Mouse (Mus musculus) stomach, embryonic 16.5 days (tissue): ENCODE data around the gene Vwf. TPM values are rescaled to one million over a fixed set of nuclear protein-coding genes. Genes with fewer than 3 reads are reported as not detected.

Source experiments
- ATAC-seq: fragments of 200-750 bp; cut with Nextera tagmentation; 2 replicates; pipeline ENCODE4 v1.8.0; 2017; ENCODE audit warnings: moderate number of reproducible peaks, moderate TSS enrichment; ENCODE audit not compliant: insufficient read depth, low FRiP score
- H3K27ac ChIP-seq: fragments of 300-500 bp; sonication (generic); 2 replicates; pipeline ENCODE4 v1.5.1; 2014; ENCODE audit warnings: low read length
- H3K27me3 ChIP-seq: fragments of 300-500 bp; sonication (generic); 2 replicates; pipeline ENCODE4 v1.6.1; 2014; ENCODE audit warnings: low read length, control low read depth, mixed read lengths; ENCODE audit not compliant: control insufficient read depth, insufficient read depth
- H3K36me3 ChIP-seq: fragments of 300-500 bp; sonication (generic); 2 replicates; pipeline ENCODE4 v1.6.1; 2014; ENCODE audit warnings: low read length; ENCODE audit not compliant: control insufficient read depth, insufficient read depth
- H3K4me1 ChIP-seq: fragments of 300-500 bp; sonication (generic); 2 replicates; pipeline ENCODE4 v1.6.1; 2014; ENCODE audit warnings: low read length, control low read depth, mixed read lengths; ENCODE audit not compliant: control insufficient read depth, insufficient read depth
- H3K4me2 ChIP-seq: fragments of 300-500 bp; sonication (generic); 2 replicates; pipeline ENCODE4 v1.6.1; 2014; ENCODE audit warnings: low read depth, low read length, mixed read lengths
- H3K4me3 ChIP-seq: fragments of 300-500 bp; sonication (generic); replicated peaks from 2 replicates; pipeline ENCODE4 v1.5.1; 2014; ENCODE audit warnings: mild to moderate bottlenecking, low read length
- H3K9ac ChIP-seq: fragments of 300-500 bp; sonication (generic); 2 replicates; pipeline ENCODE4 v1.6.1; 2014; ENCODE audit warnings: low read length
- H3K9me3 ChIP-seq: fragments of 300-500 bp; sonication (generic); replicated peaks from 2 replicates; pipeline ENCODE4 v1.6.1; 2016; ENCODE audit warnings: low read length, control low read depth; ENCODE audit not compliant: control insufficient read depth
- WGBS: fragments of 180-500 bp; shearing (Covaris S2); extraction: QIAGEN DNeasy Blood & Tissue Kit; methylation state at CpG from one replicate; pipeline ENCODE4 v1.1.7; 2014; 5-methylcytosine and 5-hydroxymethylcytosine counted together
- polyA plus RNA-seq: library from polyadenylated mRNA; unstranded; fragments of >200 nt; fragmentation: Nextera tagmentation; extraction: Ambion mirVana; gene quantifications from 2 replicates; pipeline ENCODE4 v1.2.1, GENCODE M21; 2015

Gene Vwf
- polyA plus RNA-seq, 1 experiment from 2014 or later: 5.4 TPM

- no peak overlapping the region for H3K27ac ChIP-seq
- H3K36me3 ChIP-seq: no peaks in the 10 kb centered on the region
- H3K9ac ChIP-seq: 0 out of 2 replicates have a peak overlapping the region, but pooled peaks have one; percentile 11
- ATAC-seq: no peak
- 68% methylated on average over 8 of the region's 8 CpGs for WGBS
- H3K27me3 ChIP-seq: no peaks in the 10 kb centered on the region; the same call in 1 of the 2 replicates
- H3K9me3 ChIP-seq: no peaks in the 10 kb centered on the region
- H3K4me3 ChIP-seq: no peak overlapping the region
- peaks cover 24% of the 10 kb centered on the region for H3K4me1 ChIP-seq
- H3K4me2 ChIP-seq: no peak overlapping the region
Observed at GRCm38 (mm10) chr6:125600669-125601068, 54.1 kb downstream of the Vwf start.

- ATAC-seq: no peak
- Histone ChIP-seq H3K9me3 (no peaks in the 10 kb centered on the region), H3K4me1 (peaks cover 24% of the 10 kb centered on the region), H3K27ac (no peak overlapping the region), H3K4me2 (no peak overlapping the region), H3K4me3 (no peak overlapping the region), H3K9ac (0 out of 2 replicates have a peak overlapping the region, but pooled peaks have one; percentile 11), H3K27me3 (no peaks in the 10 kb centered on the region; the same call in 1 of the 2 replicates), H3K36me3 (no peaks in the 10 kb centered on the region)
- 60% methylated on average over 4 of the region's 4 CpGs for WGBS
Observed at GRCm38 (mm10) chr6:125601190-125601589, 54.6 kb downstream of the Vwf start.

GRCm38 (mm10) chr6:125601748-125602147 lies 55.2 kb downstream of the Vwf start:
- Histone ChIP-seq H3K4me1 (peaks cover 21% of the 10 kb centered on the region), H3K27me3 (no peaks in the 10 kb centered on the region; the same call in 1 of the 2 replicates), H3K9ac (no peak overlapping the region), H3K27ac (no peak overlapping the region), H3K4me3 (no peak overlapping the region), H3K9me3 (no peaks in the 10 kb centered on the region), H3K4me2 (no peak overlapping the region), H3K36me3 (no peaks in the 10 kb centered on the region)
- no peak for ATAC-seq
- WGBS: 55% methylated on average over 5 of the region's 5 CpGs

GRCm38 (mm10) chr6:125602354-125602753 lies 55.8 kb downstream of the Vwf start:
- no peaks in the 10 kb centered on the region for H3K36me3 ChIP-seq
- no peak overlapping the region for H3K9ac ChIP-seq
- H3K9me3 ChIP-seq: no peaks in the 10 kb centered on the region
- no peak for ATAC-seq
- peaks cover 15% of the 10 kb centered on the region; the same call in 1 of the 2 replicates for H3K4me1 ChIP-seq
- 75% methylated on average over 5 of the region's 5 CpGs for WGBS
- H3K27me3 ChIP-seq: no peaks in the 10 kb centered on the region; the same call in 1 of the 2 replicates
- no peak overlapping the region for H3K27ac ChIP-seq
- no peak overlapping the region for H3K4me2 ChIP-seq
- H3K4me3 ChIP-seq: no peak overlapping the region

GRCm38 (mm10) chr6:125603234-125603633 lies 56.7 kb downstream of the Vwf start:
- Histone ChIP-seq H3K4me2 (peak overlapping the region; percentile 44), H3K4me1 (peaks cover 14% of the 10 kb centered on the region; the same call in 1 of the 2 replicates), H3K4me3 (peak overlapping the region; percentile 2; the same call in 1 of the 2 replicates), H3K36me3 (no peaks in the 10 kb centered on the region), H3K27me3 (no peaks in the 10 kb centered on the region; the same call in 1 of the 2 replicates), H3K9me3 (no peaks in the 10 kb centered on the region), H3K27ac (no peak overlapping the region), H3K9ac (0 out of 2 replicates have a peak overlapping the region, but pooled peaks have one; percentile 22)
- 6% methylated on average over 18 of the region's 18 CpGs for WGBS
- ATAC-seq: peak; percentile 29; the same call in 1 of the 2 replicates

- Histone ChIP-seq H3K27me3 (no peaks in the 10 kb centered on the region; the same call in 1 of the 2 replicates), H3K36me3 (no peaks in the 10 kb centered on the region), H3K4me1 (peaks cover 14% of the 10 kb centered on the region; the same call in 1 of the 2 replicates), H3K27ac (no peak overlapping the region), H3K4me3 (no peak overlapping the region), H3K4me2 (peak overlapping the region; percentile 44), H3K9ac (peak overlapping the region; percentile 20; the same call in 1 of the 2 replicates), H3K9me3 (no peaks in the 10 kb centered on the region)
- ATAC-seq: no peak
- WGBS: 70% methylated on average over 26 of the region's 26 CpGs
Observed at GRCm38 (mm10) chr6:125603678-125604462, 57.3 kb downstream of the Vwf start.

- no peaks in the 10 kb centered on the region; the same call in 1 of the 2 replicates for H3K27me3 ChIP-seq
- H3K9ac ChIP-seq: peak overlapping the region; percentile 20; the same call in 1 of the 2 replicates
- H3K9me3 ChIP-seq: no peaks in the 10 kb centered on the region
- WGBS: 23% methylated on average over 9 of the region's 9 CpGs
- H3K36me3 ChIP-seq: no peaks in the 10 kb centered on the region
- H3K4me2 ChIP-seq: no peak overlapping the region
- ATAC-seq: peak; percentile 52; the same call in 1 of the 2 replicates
- H3K4me1 ChIP-seq: peaks cover 14% of the 10 kb centered on the region; the same call in 1 of the 2 replicates
- H3K27ac ChIP-seq: no peak overlapping the region
- H3K4me3 ChIP-seq: no peak overlapping the region
Observed at GRCm38 (mm10) chr6:125604463-125605191, 58.1 kb downstream of the Vwf start.

GRCm38 (mm10) chr6:125609025-125609424 lies 62.5 kb downstream of the Vwf start:
- Histone ChIP-seq H3K27me3 (no peaks in the 10 kb centered on the region; the same call in 1 of the 2 replicates), H3K9me3 (no peaks in the 10 kb centered on the region), H3K9ac (no peak overlapping the region), H3K27ac (no peak overlapping the region), H3K36me3 (no peaks in the 10 kb centered on the region), H3K4me3 (no peak overlapping the region), H3K4me2 (no peak overlapping the region), H3K4me1 (peaks cover 4% of the 10 kb centered on the region; the same call in 1 of the 2 replicates)
- no peak for ATAC-seq
- WGBS: 67% methylated on average over 6 of the region's 6 CpGs
